Mouse (Mus musculus) lung, embryonic 15.5 days (tissue): ENCODE data around the gene Cyp2a22. TPM values are rescaled to one million over a fixed set of nuclear protein-coding genes. Genes with fewer than 3 reads are reported as not detected.
A peak's percentile ranks its signal among the peaks of the same experiment; 100 is the strongest.
"Not testable (repeated sequence)": the region's sequence is repeated elsewhere in the genome, so short reads cannot be mapped to it uniquely, and the experiment has no call there.

Source experiments
- ATAC-seq: fragments of 200-750 bp; cut with Nextera tagmentation; 2 replicates; pipeline ENCODE4 v1.8.0; 2017; ENCODE audit warnings: moderate number of reproducible peaks, borderline replicate concordance; ENCODE audit not compliant: low FRiP score, low TSS enrichment; ENCODE audit errors: extremely low read depth
- H3K27ac ChIP-seq: fragments of 300-500 bp; sonication (generic); 2 replicates; pipeline ENCODE4 v1.5.1; 2015; ENCODE audit warnings: moderate library complexity, mild to moderate bottlenecking, inconsistent platforms
- H3K27me3 ChIP-seq: fragments of 300-500 bp; sonication (generic); 2 replicates; pipeline ENCODE4 v1.6.1; 2015; ENCODE audit warnings: inconsistent platforms
- H3K36me3 ChIP-seq: fragments of 300-500 bp; sonication (generic); 2 replicates; pipeline ENCODE4 v1.6.1; 2015; ENCODE audit warnings: inconsistent platforms
- H3K4me1 ChIP-seq: fragments of 300-500 bp; sonication (generic); 2 replicates; pipeline ENCODE4 v1.6.1; 2015; ENCODE audit warnings: inconsistent platforms
- H3K4me2 ChIP-seq: fragments of 300-500 bp; sonication (generic); 2 replicates; pipeline ENCODE4 v1.6.1; 2015; ENCODE audit warnings: inconsistent platforms, mild to moderate bottlenecking, moderate library complexity
- H3K4me3 ChIP-seq: fragments of 300-500 bp; sonication (generic); 2 replicates; pipeline ENCODE4 v1.5.1; 2015; ENCODE audit warnings: mild to moderate bottlenecking, inconsistent platforms
- H3K9ac ChIP-seq: fragments of 300-500 bp; sonication (generic); 2 replicates; pipeline ENCODE4 v1.6.1; 2015; ENCODE audit warnings: inconsistent platforms
- H3K9me3 ChIP-seq: fragments of 300-500 bp; sonication (generic); 2 replicates; pipeline ENCODE4 v1.6.1; 2016; ENCODE audit warnings: inconsistent platforms
- WGBS: fragments of 180-500 bp; shearing (Covaris S2); methylation state at CpG from one replicate; pipeline ENCODE4 v1.1.7; 2015; 5-methylcytosine and 5-hydroxymethylcytosine counted together
- polyA plus RNA-seq: library from polyadenylated mRNA; unstranded; fragments of >200 nt; fragmentation: Nextera tagmentation; extraction: Ambion mirVana; gene quantifications from 2 replicates; pipeline ENCODE4 v1.2.1, GENCODE M21; 2015

The Cyp2a22 gene
- not detected in 2 replicates for polyA plus RNA-seq

DNA sequence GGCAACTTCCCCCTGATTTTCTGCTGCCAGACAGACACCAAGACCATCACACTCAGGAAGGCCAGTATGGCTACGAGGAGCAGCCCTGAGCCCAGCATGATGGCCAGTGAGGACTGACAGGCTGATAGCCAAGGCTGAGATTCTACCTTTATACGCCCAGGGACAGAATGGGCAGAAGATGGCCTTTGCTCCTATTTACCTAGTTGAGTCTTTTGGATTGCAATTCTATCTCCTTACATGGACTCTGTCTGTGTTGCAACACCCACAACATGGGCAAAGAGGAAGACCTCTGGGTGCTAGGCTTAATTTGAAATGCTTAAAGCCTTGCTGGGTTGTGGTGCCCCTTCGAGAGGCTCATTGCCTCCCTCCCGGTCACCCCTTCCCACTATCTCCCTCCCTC, at the start of gene Cyp2a22:
Gene Cyp2a22, minus strand, starts transcription at position 123 of the 400 bp plus-strand sequence.
- Histone ChIP-seq H3K27me3 (no peaks in the 10 kb centered on the region), H3K4me1 (no peaks in the 10 kb centered on the region), H3K27ac (no peak within 1 kb of the TSS), H3K36me3 (no peaks in the 10 kb centered on the region), H3K4me3 (no peak within 1 kb of the TSS), H3K9me3 (no peaks in the 10 kb centered on the region), H3K9ac (no peak within 1 kb of the TSS), H3K4me2 (no peak within 1 kb of the TSS)
- 81% methylated on average over 4 of the region's 4 CpGs for WGBS
- no peak for ATAC-seq

- not testable (repeated sequence) for H3K27me3 ChIP-seq, H3K36me3 ChIP-seq, H3K27ac ChIP-seq, H3K4me2 ChIP-seq, H3K4me1 ChIP-seq, H3K9me3 ChIP-seq, H3K4me3 ChIP-seq, H3K9ac ChIP-seq, ATAC-seq
- 30% methylated on average over 1 of the region's 1 CpGs for WGBS
These were observed 44.0 kb upstream of the Cyp2a22 start for GRCm38 (mm10) chr7:26983151-26983550.

- no peak overlapping the region for H3K27ac ChIP-seq
- no peaks in the 10 kb centered on the region for H3K36me3 ChIP-seq
- no peak overlapping the region for H3K9ac ChIP-seq
- 5% methylated on average over 1 of the region's 1 CpGs for WGBS
- no peaks in the 10 kb centered on the region for H3K27me3 ChIP-seq
- H3K4me1 ChIP-seq = no peaks in the 10 kb centered on the region
- ATAC-seq = no peak
- no peak overlapping the region for H3K4me3 ChIP-seq
- no peaks in the 10 kb centered on the region for H3K9me3 ChIP-seq
- H3K4me2 ChIP-seq = no peak overlapping the region
These were observed 43.4 kb upstream of the Cyp2a22 start for GRCm38 (mm10) chr7:26982551-26982950.

DNA sequence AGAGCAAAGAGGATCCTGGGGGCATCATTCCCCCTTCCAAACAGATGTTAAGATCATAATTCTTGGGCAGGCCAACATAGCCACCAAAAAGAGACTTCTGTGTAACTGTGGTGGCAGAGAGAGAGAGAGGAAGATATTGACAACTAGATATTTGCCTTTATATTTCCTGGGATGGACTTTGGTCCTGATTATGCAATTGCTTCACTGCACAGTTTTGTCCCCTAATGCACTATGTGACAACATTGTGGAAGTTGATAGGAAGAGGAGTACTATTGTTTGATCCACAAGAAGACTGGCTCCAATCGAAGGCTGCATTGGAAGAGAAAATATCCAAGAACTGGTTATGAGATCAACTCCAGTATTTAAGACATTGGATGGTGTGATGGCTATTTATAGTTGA, 42.8 kb upstream of the Cyp2a22 start:
- not testable (repeated sequence) for H3K27me3 ChIP-seq, H3K27ac ChIP-seq, H3K36me3 ChIP-seq, H3K4me2 ChIP-seq, H3K9me3 ChIP-seq, ATAC-seq, H3K4me1 ChIP-seq, H3K4me3 ChIP-seq, H3K9ac ChIP-seq
- WGBS = 67% methylated on average over 1 of the region's 1 CpGs

DNA sequence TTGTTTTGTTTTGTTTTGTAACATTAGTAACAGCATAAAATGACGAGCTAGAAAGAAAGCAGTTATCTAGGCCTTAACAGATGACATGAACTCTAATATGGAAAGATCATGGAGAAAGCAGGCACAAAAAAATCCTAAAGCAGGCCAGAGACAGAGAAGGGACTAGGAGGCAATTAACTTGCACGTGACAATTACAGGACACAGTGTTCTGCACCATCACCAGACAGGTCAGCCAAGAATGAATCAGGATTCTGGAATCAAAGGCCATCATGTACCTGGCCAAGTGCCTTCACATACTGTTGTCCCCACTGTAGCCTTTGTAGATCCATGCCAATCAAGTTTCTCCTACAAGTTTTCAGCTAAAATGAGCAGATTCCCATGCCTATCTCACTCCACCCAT, 42.3 kb upstream of the Cyp2a22 start:
- not testable (repeated sequence) for H3K27ac ChIP-seq, H3K9ac ChIP-seq, H3K4me3 ChIP-seq, ATAC-seq, H3K27me3 ChIP-seq, H3K4me1 ChIP-seq, H3K36me3 ChIP-seq, H3K9me3 ChIP-seq, H3K4me2 ChIP-seq
- WGBS = 69% methylated on average over 2 of the region's 2 CpGs

GRCm38 (mm10) chr7:26962371-26962770, 23.2 kb upstream of the Cyp2a22 start:
- not testable (repeated sequence) for H3K4me3 ChIP-seq, H3K36me3 ChIP-seq, H3K9ac ChIP-seq, H3K9me3 ChIP-seq, H3K27ac ChIP-seq, H3K4me2 ChIP-seq, H3K27me3 ChIP-seq, ATAC-seq, H3K4me1 ChIP-seq
- 75% methylated on average over 1 of the region's 1 CpGs for WGBS

DNA sequence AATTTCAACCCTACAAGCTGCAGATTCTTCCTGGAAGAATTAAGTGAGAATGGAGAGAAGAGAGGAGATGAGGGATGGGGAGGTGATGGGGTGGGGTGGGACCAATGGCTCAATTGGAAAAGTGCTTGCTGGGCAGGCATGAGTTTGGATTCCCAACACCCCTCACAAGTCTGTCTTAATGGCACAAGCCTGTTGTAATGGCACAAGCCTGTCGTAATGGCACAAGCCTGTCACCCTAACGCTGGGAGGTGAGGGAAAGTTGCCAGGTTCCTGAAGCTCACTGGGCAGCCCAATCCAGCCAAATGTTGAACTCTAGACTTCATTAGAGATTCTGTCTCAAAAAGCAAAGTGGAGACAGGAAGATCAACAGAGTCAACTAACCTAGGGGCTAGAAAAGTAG, 14.1 kb upstream of the Cyp2a22 start:
- H3K4me3 ChIP-seq, H3K9ac ChIP-seq: not testable (repeated sequence)
- 88% methylated on average over 2 of the region's 2 CpGs for WGBS

GRCm38 (mm10) chr7:26952671-26953070, 13.5 kb upstream of the Cyp2a22 start:
- H3K9ac ChIP-seq, ATAC-seq, H3K36me3 ChIP-seq, H3K27ac ChIP-seq, H3K9me3 ChIP-seq, H3K4me3 ChIP-seq, H3K27me3 ChIP-seq, H3K4me2 ChIP-seq, H3K4me1 ChIP-seq: not testable (repeated sequence)
- WGBS = 59% methylated on average over 3 of the region's 3 CpGs

More for the DNA sequence above, 14.1 kb upstream of the Cyp2a22 start:
- H3K36me3 ChIP-seq, H3K9me3 ChIP-seq, H3K4me2 ChIP-seq, H3K27ac ChIP-seq, ATAC-seq, H3K4me1 ChIP-seq, H3K27me3 ChIP-seq: not testable (repeated sequence)

DNA sequence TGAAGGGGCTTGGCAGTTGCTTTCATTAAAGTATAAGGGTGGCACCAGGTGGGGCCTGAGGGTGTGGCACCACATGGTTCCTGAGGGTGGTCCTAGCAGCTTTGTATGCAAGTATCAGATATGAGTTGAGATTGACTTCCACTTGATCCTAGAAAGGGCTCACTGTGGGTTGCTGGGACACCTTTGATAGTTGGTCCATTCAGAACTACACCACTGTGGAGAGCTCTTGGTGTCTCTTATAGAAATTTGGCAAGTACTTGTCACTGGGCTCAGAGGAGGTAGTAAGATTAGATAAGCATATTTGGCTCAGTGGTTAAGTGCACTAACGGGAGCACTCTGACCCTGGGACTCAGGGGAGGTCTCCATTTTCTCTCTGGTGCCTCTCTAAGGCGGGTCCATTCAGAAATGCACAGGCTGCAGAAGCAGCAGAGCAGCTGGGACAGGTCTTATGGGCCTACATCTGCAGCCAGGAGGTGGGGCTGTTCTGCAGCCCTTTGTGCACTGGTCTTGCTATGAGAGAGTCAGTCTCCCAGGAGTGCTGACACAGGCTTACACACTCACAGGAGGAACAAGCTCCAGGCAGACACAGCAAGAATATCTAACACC, 2.2 kb upstream of the Cyp2a22 start:
- H3K4me1 ChIP-seq, H3K36me3 ChIP-seq, H3K27me3 ChIP-seq, H3K27ac ChIP-seq, H3K4me3 ChIP-seq, H3K9me3 ChIP-seq, H3K4me2 ChIP-seq, H3K9ac ChIP-seq: not testable (repeated sequence)
- whole genome bisulfite sequencing = 22% methylated on average over 2 of the region's 2 CpGs
- peak; percentile 73 for ATAC-seq

DNA sequence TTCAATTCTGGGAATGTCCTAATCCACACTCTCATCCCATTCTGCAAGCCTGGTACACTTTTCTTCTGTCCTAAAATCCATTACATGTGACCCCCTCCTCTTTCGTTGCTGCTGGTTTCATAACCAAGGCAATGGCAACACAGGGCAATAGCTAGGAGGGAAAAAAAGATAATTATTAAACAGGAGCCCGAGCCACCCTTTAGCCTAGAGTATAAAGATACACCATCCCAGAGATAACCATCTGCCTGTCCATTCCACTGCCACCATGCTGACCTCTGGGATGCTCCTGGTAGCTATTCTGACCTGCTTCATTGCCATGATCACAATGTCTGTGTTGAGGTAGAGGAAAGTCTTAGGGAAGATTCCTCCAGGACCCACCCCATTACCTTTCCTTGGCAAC, 22.1 kb downstream of the Cyp2a22 start:
- H3K4me3 ChIP-seq, H3K36me3 ChIP-seq, H3K4me1 ChIP-seq, ATAC-seq, H3K27ac ChIP-seq, H3K9ac ChIP-seq, H3K9me3 ChIP-seq, H3K4me2 ChIP-seq, H3K27me3 ChIP-seq: not testable (repeated sequence)
- WGBS = 63% methylated on average over 2 of the region's 2 CpGs

Other genes starting within 250 kb of the Cyp2a22 start
- gene Cyp2b19, start 182.2 kb downstream of the Cyp2a22 start, polyA plus RNA-seq = not detected in 2 replicates
- not detected in 2 replicates for gene Cyp2g1, start 130.5 kb downstream of the Cyp2a22 start, polyA plus RNA-seq
- 0.11 and 0.19 TPM in 2 replicates for gene Cyp2a5, start 104.1 kb downstream of the Cyp2a22 start, polyA plus RNA-seq
- not detected in 2 replicates for gene Cyp2a12, start 89.7 kb upstream of the Cyp2a22 start, polyA plus RNA-seq
- 42.3 and 50.3 TPM in 2 replicates for gene Cyp2f2, start 180.5 kb upstream of the Cyp2a22 start, polyA plus RNA-seq
- 0.10 and 0.24 TPM in 2 replicates for gene Cyp2t4, start 214.3 kb upstream of the Cyp2a22 start, polyA plus RNA-seq
- 82.3 and 83.5 TPM in 2 replicates for gene Egln2, start 227.4 kb upstream of the Cyp2a22 start, polyA plus RNA-seq
- 71.4 and 71.6 TPM in 2 replicates for gene Rab4b, start 239.5 kb upstream of the Cyp2a22 start, polyA plus RNA-seq
- gene Gm21983, start 241.7 kb upstream of the Cyp2a22 start, polyA plus RNA-seq = 2.4 and 3.5 TPM in 2 replicates
- gene Mia, start 241.8 kb upstream of the Cyp2a22 start, polyA plus RNA-seq = 150 and 170 TPM in 2 replicates